Mouse (Mus musculus): Measurements from ENCODE around the gene 1700018F24Rik. TPM values are rescaled to one million over a fixed set of nuclear protein-coding genes. Genes with fewer than 3 reads are reported as not detected.
"Not testable (repeated sequence)": the region's sequence is repeated elsewhere in the genome, so short reads cannot be mapped to it uniquely, and the experiment has no call there.

Gene 1700018F24Rik
- polyA plus RNA-seq (2015; fragmentation: Nextera tagmentation; extraction: Ambion mirVana) = not detected in 2 replicates

GRCm38 (mm10) chr5:145042690-145043089 lies at the start of gene 1700018F24Rik:
1700018F24Rik (plus strand) TSS chr5:145042990.
- ATAC-seq (replicated peaks) = not testable (repeated sequence)

GRCm38 (mm10) chr5:144998491-144998890 lies 44.3 kb upstream of the 1700018F24Rik start:
- Histone ChIP-seq H3K9me3 (no peaks in the 10 kb centered on the region), H3K4me1 (no peaks in the 10 kb centered on the region), H3K27me3 (replicated peaks) (no peaks in the 10 kb centered on the region), H3K4me3 (no peak overlapping the region), H3K36me3 (replicated peaks) (no peaks in the 10 kb centered on the region), H3K9ac (no peak overlapping the region), H3K27ac (no peak overlapping the region), H3K4me2 (no peak overlapping the region)
- ATAC-seq (replicated peaks) = no peak
- 28% methylated on average over 2 of the region's 2 CpGs for WGBS

More at GRCm38 (mm10) chr5:145042690-145043089, at the start of gene 1700018F24Rik:
- H3K4me2 ChIP-seq; H3K27ac ChIP-seq; H3K9me3 ChIP-seq; H3K4me1 ChIP-seq; H3K9ac ChIP-seq; H3K36me3 ChIP-seq (replicated peaks); H3K4me3 ChIP-seq; H3K27me3 ChIP-seq (replicated peaks): not testable (repeated sequence)
- WGBS = 83% methylated on average over 3 of the region's 3 CpGs

GRCm38 (mm10) chr5:145003362-145003761 lies 39.4 kb upstream of the 1700018F24Rik start:
- Histone ChIP-seq H3K36me3 (replicated peaks) (no peaks in the 10 kb centered on the region), H3K4me2 (no peak overlapping the region), H3K27me3 (replicated peaks) (no peaks in the 10 kb centered on the region), H3K27ac (no peak overlapping the region), H3K4me1 (no peaks in the 10 kb centered on the region), H3K9ac (no peak overlapping the region), H3K9me3 (no peaks in the 10 kb centered on the region), H3K4me3 (no peak overlapping the region)
- WGBS = 90% methylated on average over 3 of the region's 3 CpGs
- ATAC-seq (replicated peaks) = no peak

GRCm38 (mm10) chr5:145004495-145004894 lies 38.3 kb upstream of the 1700018F24Rik start:
- ATAC-seq (replicated peaks) = no peak
- 88% methylated on average over 9 of the region's 9 CpGs for WGBS

GRCm38 (mm10) chr5:145005596-145005995 lies 37.2 kb upstream of the 1700018F24Rik start:
- no peak overlapping the region for H3K4me2 ChIP-seq
- no peak overlapping the region for H3K9ac ChIP-seq
- no peaks in the 10 kb centered on the region for H3K4me1 ChIP-seq
- no peak overlapping the region for H3K27ac ChIP-seq
- H3K27me3 ChIP-seq (replicated peaks) = no peaks in the 10 kb centered on the region
- WGBS = 87% methylated on average over 6 of the region's 6 CpGs
- no peaks in the 10 kb centered on the region for H3K36me3 ChIP-seq (replicated peaks)
- no peak for ATAC-seq (replicated peaks)
- no peak overlapping the region for H3K4me3 ChIP-seq
- H3K9me3 ChIP-seq = no peaks in the 10 kb centered on the region

More at GRCm38 (mm10) chr5:145004495-145004894, 38.3 kb upstream of the 1700018F24Rik start:
- Histone ChIP-seq H3K27me3 (replicated peaks) (no peaks in the 10 kb centered on the region), H3K9me3 (no peaks in the 10 kb centered on the region), H3K4me1 (no peaks in the 10 kb centered on the region), H3K36me3 (replicated peaks) (no peaks in the 10 kb centered on the region), H3K4me3 (no peak overlapping the region), H3K4me2 (no peak overlapping the region), H3K27ac (no peak overlapping the region), H3K9ac (no peak overlapping the region)

- 92% methylated on average over 15 of the region's 15 CpGs for WGBS
- no peak for ATAC-seq (replicated peaks)
- Histone ChIP-seq H3K4me2 (no peak overlapping the region), H3K9me3 (no peaks in the 10 kb centered on the region), H3K4me3 (no peak overlapping the region), H3K9ac (no peak overlapping the region), H3K4me1 (no peaks in the 10 kb centered on the region), H3K36me3 (replicated peaks) (no peaks in the 10 kb centered on the region), H3K27ac (no peak overlapping the region), H3K27me3 (replicated peaks) (no peaks in the 10 kb centered on the region)
Measured at GRCm38 (mm10) chr5:145008878-145009659, 33.7 kb upstream of the 1700018F24Rik start.

- ATAC-seq (replicated peaks) = no peak
- no peak overlapping the region for H3K4me2 ChIP-seq
- 63% methylated on average over 1 of the region's 1 CpGs for WGBS
Measured at GRCm38 (mm10) chr5:145014278-145014677, 28.5 kb upstream of the 1700018F24Rik start.

GRCm38 (mm10) chr5:145016761-145017160 lies 26.0 kb upstream of the 1700018F24Rik start:
- ATAC-seq (replicated peaks); H3K9ac ChIP-seq; H3K27me3 ChIP-seq (replicated peaks): not testable (repeated sequence)

More at GRCm38 (mm10) chr5:145014278-145014677, 28.5 kb upstream of the 1700018F24Rik start:
- H3K9me3 ChIP-seq = no peaks in the 10 kb centered on the region
- H3K9ac ChIP-seq = no peak overlapping the region
- H3K27ac ChIP-seq = no peak overlapping the region
- no peaks in the 10 kb centered on the region for H3K36me3 ChIP-seq (replicated peaks)
- H3K27me3 ChIP-seq (replicated peaks) = no peaks in the 10 kb centered on the region
- H3K4me3 ChIP-seq = no peak overlapping the region
- no peaks in the 10 kb centered on the region for H3K4me1 ChIP-seq

GRCm38 (mm10) chr5:145020254-145020653 lies 22.5 kb upstream of the 1700018F24Rik start:
- not testable (repeated sequence) for ATAC-seq (replicated peaks); H3K36me3 ChIP-seq (replicated peaks); H3K9ac ChIP-seq; H3K9me3 ChIP-seq; H3K27ac ChIP-seq; H3K4me3 ChIP-seq; H3K4me2 ChIP-seq; H3K27me3 ChIP-seq (replicated peaks); H3K4me1 ChIP-seq
- WGBS = 50% methylated on average over 1 of the region's 1 CpGs

More at GRCm38 (mm10) chr5:145016761-145017160, 26.0 kb upstream of the 1700018F24Rik start:
- not testable (repeated sequence) for H3K4me1 ChIP-seq; H3K4me2 ChIP-seq; H3K27ac ChIP-seq; H3K4me3 ChIP-seq; H3K36me3 ChIP-seq (replicated peaks); H3K9me3 ChIP-seq
- WGBS = 28% methylated on average over 2 of the region's 2 CpGs

- H3K9me3 ChIP-seq; H3K27ac ChIP-seq; H3K36me3 ChIP-seq (replicated peaks); ATAC-seq (replicated peaks); H3K4me1 ChIP-seq; H3K9ac ChIP-seq; H3K4me2 ChIP-seq; H3K4me3 ChIP-seq; H3K27me3 ChIP-seq (replicated peaks): not testable (repeated sequence)
- WGBS = 67% methylated on average over 1 of the region's 1 CpGs
Measured at GRCm38 (mm10) chr5:145020712-145021111, 22.1 kb upstream of the 1700018F24Rik start.

GRCm38 (mm10) chr5:145030476-145030875 lies 12.3 kb upstream of the 1700018F24Rik start:
- H3K4me2 ChIP-seq; H3K4me3 ChIP-seq; ATAC-seq (replicated peaks); H3K27me3 ChIP-seq (replicated peaks); H3K36me3 ChIP-seq (replicated peaks); H3K9ac ChIP-seq; H3K27ac ChIP-seq; H3K4me1 ChIP-seq; H3K9me3 ChIP-seq: not testable (repeated sequence)
- 82% methylated on average over 1 of the region's 1 CpGs for WGBS

- H3K27ac ChIP-seq; ATAC-seq (replicated peaks); H3K36me3 ChIP-seq (replicated peaks); H3K27me3 ChIP-seq (replicated peaks); H3K4me1 ChIP-seq; H3K9ac ChIP-seq; H3K9me3 ChIP-seq; H3K4me3 ChIP-seq; H3K4me2 ChIP-seq: not testable (repeated sequence)
- 75% methylated on average over 5 of the region's 5 CpGs for WGBS
Measured at GRCm38 (mm10) chr5:145032391-145032790, 10.4 kb upstream of the 1700018F24Rik start, which contains the start of gene Gm4871. Gm4871 (minus strand) TSS chr5:145032754.

GRCm38 (mm10) chr5:145041628-145042027 lies 1.2 kb upstream of the 1700018F24Rik start:
- H3K4me2 ChIP-seq = no peak overlapping the region
- no peak overlapping the region for H3K9ac ChIP-seq
- WGBS = 49% methylated on average over 4 of the region's 4 CpGs
- H3K27me3 ChIP-seq (replicated peaks) = no peaks in the 10 kb centered on the region
- H3K4me1 ChIP-seq = no peaks in the 10 kb centered on the region
- no peak overlapping the region for H3K27ac ChIP-seq
- no peak for ATAC-seq (replicated peaks)
- H3K4me3 ChIP-seq = no peak overlapping the region
- H3K9me3 ChIP-seq = no peaks in the 10 kb centered on the region
- no peaks in the 10 kb centered on the region for H3K36me3 ChIP-seq (replicated peaks)

All from midbrain, embryonic 15.5 days (tissue).